Mouse (Mus musculus): ENCODE measurements around the gene Lmln. TPM values are rescaled to one million over a fixed set of nuclear protein-coding genes. Genes with fewer than 3 reads are reported as not detected.
"Not testable (repeated sequence)": the region's sequence is repeated elsewhere in the genome, so short reads cannot be mapped to it uniquely, and the experiment has no call there.

The Lmln gene
- total RNA-seq (2021) = 10 to 100 TPM in 1 of 2 experiments, 1 to 10 TPM in 1; 8.8 to 10.4 TPM
- long read RNA-seq, experiment 1, full-length matches to known transcripts = 1 of 7 reads
- long read RNA-seq, experiment 1, partial matches to known transcripts = 1 of 7 reads
- long read RNA-seq, experiment 1, other reads (novel, unspliced or antisense) = 5 of 7 reads
- long read RNA-seq, experiment 2, full-length matches to known transcripts = 1 of 7 reads
- long read RNA-seq, experiment 2, partial matches to known transcripts = 0 of 7 reads
- long read RNA-seq, experiment 2, other reads (novel, unspliced or antisense) = 6 of 7 reads

DNA sequence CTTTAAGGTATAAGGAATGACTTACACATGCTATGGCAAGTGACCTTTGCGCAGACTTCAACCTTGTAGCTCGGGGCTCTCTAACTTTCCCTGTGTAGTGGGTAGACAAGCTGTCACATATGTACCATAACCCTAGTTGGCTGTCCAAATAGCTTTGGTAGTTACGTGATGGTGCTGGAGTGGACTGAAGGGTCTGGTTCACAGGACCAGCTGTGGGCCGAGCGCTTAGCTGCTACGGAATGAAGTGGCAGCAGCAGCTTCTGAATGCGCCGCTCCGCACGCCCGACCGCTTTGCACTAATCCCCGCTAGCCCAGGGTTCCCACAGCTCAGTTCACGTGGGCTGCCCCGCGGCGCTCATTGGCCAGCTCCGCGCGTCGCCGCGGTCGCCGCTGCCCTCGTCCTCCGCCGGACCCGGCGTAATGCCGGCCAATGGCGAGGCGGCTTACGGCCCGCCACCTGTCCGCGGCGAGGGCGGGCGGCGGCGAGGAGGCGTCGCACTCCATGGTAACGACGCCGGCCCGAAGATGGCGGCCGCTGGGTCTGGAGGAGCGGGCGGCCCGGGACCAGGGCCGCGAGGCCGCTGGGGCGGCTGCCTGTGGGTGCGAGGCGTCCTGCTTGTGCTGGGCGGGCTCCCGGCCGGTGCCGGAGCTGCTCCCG lies at the start of gene Lmln:
Gene Lmln (plus strand): TSS at position 498 of the 658 bp plus-strand sequence.
- peak; percentile 88 to 93 for DNase-seq (ENCODE audit: low spot score in 2 of 2)

DNA sequence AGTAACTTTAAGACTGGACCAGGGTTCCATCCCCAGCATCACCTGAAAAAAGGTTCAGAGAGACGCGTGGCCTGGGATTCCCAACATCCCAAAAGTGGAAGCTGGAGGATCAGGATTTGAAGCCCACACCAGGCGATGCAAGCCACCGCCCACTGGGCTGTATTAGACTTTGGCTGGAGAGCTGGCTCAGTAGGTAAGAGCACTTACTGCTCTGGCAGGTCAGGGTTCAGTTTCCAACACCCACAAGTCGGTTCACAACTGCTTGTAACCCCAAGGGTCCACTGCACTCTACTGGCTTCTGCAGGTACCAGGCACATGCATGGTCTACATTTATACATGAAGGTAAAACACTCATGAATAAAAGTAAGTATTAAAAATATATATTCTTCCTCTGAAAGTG lies 48.5 kb upstream of the Lmln start:
- DNase-seq (ENCODE audit: low spot score in 2 of 2) = no peak

DNA sequence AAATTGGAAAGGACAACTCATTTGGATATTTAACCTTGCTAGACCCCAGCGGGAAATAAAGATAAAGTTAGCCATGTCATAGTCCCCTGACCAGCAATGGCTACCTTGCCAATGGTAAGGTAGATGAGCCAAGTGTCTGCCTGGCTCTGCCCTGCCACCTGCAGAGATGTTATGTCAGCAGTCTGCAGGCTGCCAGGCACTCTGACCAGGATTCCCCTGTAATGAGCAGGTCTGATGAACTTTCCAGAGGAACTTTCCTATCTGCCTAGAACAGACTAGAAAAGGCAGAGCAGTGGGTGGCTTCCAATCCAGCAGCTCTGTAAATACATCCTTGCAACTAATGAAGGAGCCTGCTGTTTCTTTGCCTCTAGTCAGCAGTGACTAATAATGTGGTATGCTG lies 47.4 kb upstream of the Lmln start:
- no peak for DNase-seq (ENCODE audit: low spot score in 2 of 2)

DNA sequence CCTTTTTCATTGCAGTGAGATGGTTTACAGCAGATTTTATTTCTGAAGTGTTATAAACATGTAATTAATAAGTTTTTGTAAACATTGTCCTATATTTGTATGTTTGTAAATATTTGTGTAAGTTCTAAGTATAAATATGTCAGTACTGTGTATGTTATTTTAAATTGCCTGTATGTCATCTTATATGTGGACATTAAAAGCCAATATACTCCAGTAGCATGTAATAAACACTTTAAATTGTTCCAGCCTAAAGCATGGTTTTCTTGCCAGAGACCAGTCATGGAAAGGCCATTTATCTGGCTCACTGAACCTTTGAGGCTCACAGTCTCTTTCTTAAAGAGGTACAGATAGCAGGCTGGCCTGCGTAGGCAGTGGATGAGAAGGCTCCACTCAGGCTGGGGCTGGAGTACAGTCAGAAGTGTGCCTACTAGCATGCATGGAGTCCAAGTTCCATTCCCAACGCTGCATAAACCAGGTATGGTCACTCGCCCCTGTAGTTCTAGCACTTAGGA lies 46.9 kb upstream of the Lmln start:
- DNase-seq (ENCODE audit: low spot score in 2 of 2) = no peak

DNA sequence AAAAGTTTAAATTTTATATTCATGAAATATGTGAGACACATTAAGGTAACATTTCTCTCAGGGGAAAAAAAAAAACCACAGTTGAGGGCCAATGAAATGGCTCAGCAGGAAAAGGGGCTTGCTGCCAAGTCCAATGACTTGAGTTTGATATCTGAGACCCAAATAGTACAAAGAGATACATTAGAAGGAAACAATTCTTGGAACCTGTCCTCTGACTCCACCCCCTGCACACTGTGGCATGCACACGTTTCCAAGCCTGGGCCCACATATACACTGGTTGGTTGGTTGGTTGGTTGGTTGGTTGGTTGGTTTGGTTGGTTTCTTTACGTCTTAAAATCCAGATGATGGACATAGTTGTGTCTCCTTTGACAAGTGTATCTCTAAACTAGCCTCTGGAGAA lies 46.3 kb upstream of the Lmln start:
- no peak for DNase-seq (ENCODE audit: low spot score in 2 of 2)

DNA sequence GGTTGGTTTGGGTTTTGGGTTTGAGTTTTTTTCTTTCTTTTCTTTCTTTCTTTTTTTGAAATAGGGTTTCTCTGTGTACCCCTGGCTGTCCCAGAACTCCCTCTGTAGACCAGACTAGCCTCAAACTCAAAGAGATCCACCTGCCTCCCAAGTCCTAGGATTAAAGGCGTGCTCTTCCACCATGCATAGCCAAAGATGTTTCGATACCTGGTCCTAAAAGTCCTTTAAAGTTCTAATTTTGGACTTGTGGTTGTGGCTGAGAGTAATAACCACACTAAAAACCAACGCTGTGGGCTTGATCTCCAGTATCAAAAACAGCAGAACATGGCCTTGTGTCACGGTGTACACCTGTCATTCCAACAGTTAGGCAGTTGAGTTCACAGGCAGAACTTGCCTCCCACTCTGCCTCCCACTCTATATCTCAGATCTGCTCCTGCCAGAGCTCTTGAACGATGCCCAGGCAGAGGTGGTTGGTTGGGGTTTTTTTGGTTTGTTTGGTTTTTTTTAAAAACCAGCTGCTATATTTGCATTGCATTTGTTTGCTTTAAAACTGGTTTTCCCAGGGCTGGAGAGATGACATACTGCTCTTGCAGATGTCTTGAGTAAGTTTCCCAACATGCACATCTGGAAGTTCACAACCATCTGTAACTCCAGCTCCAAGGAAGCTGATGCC lies 44.5 kb upstream of the Lmln start:
- DNase-seq (ENCODE audit: low spot score in 2 of 2) = no peak

DNA sequence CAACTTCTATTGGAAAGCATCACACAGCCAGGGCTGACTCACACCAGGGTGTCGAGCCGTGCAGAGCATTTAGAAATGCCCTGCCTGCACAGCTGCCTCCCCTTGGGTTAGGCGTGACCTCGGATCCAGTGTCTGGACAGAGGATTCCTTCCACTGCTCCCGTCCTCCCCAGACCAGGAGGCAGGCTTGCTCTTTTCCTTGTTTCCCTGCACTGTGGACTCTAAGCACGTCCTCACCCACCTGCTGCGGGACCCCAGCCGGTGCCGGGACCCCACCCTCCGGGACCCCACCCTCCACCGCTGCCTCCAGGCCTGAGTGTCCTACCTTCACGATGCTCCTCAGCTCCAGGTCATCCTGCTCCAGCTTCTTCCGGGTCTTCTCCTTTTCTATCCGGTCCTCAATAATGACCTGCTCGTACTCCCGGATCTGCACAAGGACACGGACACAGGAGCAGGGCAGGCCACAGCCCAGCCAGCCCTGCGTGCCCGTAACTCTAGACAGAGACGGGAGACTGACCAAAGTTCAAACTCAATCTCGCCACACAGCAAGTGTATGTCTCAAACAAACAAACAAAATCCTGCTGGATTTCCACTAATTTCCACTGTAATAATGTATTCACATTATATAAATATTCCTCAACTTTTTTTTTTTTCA lies 43.1 kb upstream of the Lmln start:
- no peak for DNase-seq (ENCODE audit: low spot score in 2 of 2)

DNA sequence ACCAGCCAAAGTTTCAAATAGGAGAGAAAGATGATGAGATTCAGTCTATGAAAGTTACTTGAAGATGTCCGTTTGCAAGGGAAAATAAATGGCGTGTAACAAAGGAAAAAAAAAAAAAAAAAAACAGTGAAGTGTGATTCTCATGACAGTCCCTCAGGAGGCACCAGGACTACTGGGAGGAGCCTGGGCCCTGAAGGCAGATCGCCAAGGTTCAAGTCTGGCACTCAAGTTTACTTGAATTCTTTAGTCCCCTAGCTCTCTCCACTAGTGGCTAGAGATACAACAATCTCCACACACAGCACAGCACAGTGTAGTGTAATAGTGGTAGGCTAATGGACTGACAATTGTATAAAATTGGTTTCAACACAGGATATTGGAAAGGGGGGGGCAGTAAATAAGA lies 40.9 kb upstream of the Lmln start:
- DNase-seq (ENCODE audit: low spot score in 2 of 2) = no peak

DNA sequence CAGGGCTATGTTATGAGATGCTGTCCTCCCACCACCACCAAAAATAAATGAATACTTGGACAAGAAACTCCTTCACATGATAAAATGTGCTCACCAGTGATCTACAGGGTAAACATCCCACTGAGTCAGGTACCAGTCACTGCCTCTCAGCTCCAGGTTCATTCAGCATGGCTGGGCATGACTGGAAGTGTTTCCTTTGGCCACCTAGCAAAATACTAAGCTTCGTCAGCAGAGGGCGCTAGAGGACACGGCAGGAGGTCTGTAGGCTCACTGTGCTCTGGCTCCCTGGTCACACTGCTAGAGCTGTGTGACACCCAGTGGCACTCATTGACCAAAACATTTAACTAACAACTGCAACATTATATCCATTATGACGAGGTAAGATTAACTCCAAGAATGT lies 38.6 kb upstream of the Lmln start:
- peak; percentile 86 to 89 for DNase-seq (ENCODE audit: low spot score in 2 of 2)

DNA sequence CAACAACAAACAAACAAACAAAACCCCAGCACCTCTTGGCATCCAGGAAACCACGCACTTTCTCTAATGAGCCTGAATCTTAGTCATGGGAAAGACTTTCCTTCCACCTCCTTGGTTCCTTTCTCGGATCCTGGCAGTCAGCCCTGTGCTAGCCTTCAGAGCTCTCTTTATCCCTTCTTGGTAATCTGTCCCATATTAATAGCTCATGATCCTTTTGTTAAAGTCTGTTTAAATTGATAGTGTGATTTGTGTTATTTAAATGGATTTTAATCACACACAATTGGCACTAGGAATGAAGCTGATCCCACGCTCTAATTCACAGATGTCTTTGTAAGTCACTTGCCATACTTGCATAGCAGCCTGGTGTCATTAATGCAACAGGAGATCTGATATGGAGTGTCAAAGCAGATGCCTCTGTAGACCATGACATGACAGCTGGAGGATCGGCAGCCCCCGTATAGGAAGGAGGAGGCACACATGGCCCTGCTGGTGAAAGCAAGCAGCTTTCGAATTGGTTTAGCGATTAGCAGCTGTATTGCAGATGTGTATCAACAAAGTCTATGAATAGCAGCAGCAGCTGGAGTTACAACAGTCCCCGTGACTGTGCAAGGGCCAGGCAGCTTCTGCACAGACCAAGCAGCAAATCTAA lies 37.7 kb upstream of the Lmln start:
- DNase-seq (ENCODE audit: low spot score in 2 of 2) = no peak

DNA sequence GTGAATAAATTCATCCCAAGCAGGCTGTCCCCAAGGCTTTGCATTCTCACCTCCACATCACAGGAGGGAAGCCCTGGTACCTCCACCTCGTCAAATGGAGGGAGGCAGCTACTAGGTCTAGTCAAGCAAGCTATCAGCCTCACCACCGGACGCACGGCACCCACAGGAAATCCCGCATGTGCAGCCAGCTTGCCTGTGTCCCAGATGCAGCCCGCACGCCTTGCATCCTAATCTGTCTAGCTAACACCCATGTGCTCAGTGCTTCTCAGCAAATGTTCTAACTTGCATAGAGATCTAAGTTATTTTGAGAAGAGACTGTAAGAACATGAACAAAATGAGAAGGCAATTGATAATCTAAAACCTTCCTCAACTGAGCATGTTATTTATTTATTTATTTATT lies 36.0 kb upstream of the Lmln start:
- DNase-seq (ENCODE audit: low spot score in 2 of 2) = no peak

DNA sequence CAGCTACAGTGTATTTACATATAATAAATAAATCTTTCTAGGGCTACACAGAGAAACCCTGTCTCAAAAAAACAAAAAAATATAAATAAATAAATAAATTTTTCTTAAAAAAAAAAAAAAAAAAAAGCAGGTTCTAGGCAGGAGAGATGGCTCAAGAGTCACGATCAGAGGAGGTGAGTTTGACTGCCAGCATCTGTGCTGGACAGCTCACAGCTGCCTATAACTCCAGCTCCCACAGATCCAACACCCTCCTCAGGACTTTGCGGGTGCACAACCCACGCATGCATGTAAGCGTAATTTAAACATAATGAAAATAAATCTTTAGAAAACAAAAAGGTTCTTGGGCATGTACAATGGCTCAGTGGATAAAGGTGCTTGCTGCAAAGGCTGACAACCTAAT lies 26.3 kb upstream of the Lmln start:
- DNase-seq (ENCODE audit: low spot score in 2 of 2) = no peak

DNA sequence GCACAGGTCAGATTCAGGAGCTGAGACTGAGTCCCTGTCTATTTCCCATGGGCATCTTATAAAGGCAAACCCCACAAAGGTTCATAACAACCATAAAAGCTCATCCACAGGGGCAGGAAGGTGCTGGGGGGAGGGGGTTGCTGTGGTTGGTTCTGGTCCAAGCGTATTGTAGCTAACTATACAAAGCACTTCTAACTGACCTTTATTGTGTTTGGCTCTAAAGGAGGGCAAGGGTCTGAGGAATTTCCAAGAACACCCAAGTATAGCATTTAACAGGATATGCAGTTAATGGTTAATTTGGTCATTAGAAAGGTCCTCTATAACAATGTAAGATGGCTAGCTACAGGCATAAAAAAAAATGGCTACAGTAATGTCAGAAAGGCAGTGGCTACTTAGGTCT lies 19.6 kb upstream of the Lmln start:
- no peak for DNase-seq (ENCODE audit: low spot score in 2 of 2)

DNA sequence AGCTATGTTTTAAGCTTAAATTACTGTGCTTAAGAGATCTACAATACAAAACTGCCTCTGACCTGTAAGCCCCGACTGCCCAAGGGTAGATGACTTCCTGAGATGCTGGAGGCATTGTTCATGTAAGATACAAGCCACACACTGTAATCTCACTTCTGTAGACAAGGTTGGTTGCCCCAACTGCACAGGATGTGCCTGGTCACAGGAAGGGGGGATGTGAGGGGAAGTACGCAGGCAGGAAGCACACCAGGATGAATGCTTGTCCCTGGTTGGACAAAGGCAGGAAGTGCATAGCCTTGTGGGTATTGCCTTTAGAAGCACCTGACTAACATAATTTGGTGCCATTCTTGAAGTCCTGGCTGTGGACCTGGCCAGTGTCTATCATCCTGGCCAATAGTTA lies 19.1 kb upstream of the Lmln start:
- DNase-seq (ENCODE audit: low spot score in 2 of 2) = no peak

DNA sequence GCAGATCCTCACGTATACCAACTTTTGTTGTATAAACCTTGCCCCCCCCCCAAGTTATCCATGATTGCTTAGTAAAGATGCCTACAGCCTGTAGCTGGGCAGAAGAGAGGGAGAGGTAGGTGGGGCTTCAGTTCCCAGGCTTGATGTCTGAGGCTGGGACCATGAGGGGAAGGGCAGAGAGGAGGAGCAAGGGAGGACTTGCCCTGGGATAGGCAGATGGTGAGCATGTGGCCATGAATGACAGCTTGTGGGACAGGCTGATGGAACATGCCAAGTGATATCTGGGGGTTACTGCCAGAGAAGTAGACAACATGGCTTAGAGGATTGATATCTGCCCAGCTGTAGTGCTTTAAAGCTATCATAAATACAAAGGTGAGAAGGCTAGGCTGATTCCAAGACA lies 14.3 kb upstream of the Lmln start:
- no peak for DNase-seq (ENCODE audit: low spot score in 2 of 2)

DNA sequence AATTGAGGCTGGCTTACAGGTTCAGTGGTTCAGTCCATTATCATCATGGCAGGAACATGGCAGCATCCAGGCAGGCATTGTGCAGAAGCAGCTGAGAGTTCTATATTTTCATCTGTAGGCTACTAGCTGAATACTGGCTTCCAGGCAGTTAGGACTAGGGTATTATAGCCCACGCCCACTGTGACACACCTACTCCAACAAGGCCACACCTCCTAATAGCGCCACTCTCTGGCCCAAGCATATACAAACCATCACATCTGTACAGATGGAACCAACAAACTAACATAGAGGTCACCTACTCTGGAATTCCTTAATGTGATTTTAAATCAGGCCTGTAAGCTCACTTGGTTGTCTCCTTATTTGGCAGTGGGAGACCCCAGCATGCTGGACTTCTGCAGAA lies 13.6 kb upstream of the Lmln start:
- DNase-seq (ENCODE audit: low spot score in 2 of 2) = no peak

DNA sequence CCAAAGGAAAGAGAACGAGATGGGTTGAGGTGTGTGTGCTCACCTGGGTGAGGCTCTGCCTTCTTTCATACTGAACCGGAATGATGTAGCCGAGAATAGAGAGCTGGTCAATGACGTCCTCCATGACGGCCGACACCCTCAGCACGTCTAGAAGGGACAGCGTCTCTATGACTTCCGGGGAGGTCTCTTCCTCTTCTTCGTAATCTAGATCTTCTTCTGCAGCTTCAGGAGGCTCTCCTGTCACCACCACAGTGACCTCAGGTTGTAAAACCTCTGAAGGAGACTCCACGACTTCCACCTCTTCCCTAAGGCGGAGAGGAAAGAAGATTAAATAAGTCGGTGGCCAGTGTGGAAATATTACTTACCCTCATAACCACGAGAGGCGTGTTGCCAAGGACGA lies 12.5 kb upstream of the Lmln start:
- DNase-seq (ENCODE audit: low spot score in 2 of 2) = no peak

DNA sequence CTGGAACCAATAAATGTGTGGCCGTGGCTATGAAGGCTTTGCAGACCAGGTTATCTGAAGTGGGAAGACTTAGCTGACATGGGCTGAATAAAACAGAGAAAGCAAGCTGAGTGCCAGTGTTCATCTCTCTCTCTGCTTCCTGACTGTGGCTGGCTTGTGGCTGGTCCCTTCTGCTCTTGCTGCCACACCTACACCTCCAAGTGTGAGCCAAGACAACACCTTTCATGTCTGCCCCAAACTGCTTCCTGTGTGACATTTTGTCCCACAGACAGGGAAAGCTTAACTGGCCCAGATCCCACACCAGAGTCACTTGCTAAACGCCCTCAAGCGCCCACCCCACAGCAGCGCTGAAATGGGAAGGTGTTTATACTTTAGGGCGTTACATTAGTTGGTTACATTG lies 9.2 kb upstream of the Lmln start:
- DNase-seq (ENCODE audit: low spot score in 2 of 2) = no peak

DNA sequence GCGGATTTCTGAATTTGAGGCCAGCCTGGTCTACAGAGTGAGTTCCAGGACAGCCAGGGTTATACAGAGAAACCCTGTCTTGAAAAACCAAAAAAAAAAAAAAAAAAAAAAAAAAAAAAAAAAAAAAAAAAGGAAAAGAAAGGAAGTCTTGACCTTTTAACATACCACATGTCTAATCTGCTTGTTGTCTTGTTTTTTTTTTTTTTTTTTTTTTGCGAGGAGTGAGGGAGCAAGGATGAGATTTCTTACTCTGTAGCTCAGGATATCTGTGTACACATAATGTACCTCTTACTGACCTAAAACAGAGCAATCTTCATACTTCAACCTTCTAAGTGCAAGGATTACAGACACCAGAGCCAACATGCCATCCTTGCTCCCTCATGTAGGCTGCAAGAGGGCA lies 7.4 kb upstream of the Lmln start:
- DNase-seq (ENCODE audit: low spot score in 2 of 2) = not testable (repeated sequence)

DNA sequence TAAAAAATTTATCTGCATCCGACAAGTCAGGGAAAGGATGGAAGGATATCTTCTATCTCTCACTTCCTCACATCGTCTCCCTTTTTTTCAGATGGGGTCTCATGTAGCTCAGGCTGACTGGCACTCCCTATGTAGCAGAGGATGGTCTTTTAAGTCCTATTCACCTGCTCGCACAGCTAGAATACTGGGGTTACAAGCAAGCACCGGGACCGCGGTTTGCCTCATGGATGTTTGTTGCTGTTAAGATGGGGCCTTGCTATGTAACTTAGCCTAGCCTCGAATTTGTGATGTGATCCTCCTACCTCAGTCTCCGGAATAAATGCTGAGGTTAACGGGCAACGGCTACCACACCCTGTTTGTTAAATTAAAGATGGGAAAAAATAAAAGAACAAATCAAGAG lies 6.7 kb upstream of the Lmln start:
- DNase-seq (ENCODE audit: low spot score in 2 of 2) = peak in 1 of 2 experiments; percentile 6

DNA sequence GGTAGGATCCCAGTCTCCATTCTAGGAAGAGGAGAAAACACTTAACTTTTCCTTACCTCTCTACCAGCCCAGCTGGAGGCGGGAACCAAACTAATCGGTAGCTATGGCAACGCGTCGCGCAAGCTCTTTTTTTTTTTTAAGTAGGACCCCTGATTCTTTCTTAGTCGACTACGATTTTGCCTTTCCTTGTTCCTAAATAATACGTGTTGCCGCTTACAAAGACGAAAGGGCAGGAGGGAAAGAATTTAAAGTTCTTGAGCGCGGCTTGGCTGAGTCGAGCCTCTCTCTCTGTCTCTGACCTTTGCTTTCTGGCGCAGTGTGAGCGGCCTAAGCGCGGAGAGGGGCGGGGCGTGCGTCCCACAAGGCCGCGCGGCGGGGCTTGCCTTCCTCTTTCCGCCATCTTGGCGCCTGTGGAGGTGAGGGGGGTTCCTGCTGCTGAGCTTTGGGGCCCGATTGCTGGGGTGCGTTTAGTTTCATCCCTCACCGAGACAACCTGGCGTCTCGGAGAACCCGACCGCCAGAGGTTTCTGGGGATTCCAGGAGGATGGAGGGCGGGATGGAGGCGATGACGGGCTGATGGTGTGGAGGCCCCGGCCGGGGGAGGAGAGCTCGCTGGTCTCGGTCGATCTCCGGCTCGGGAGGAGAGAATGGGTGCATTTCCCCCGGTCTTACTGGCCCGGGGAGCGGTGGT lies 6.1 kb upstream of the Lmln start, which contains the start of the genes Iqcg and Rpl35a:
Gene Iqcg (minus strand): TSS at position 124 of the 691 bp plus-strand sequence.
Gene Rpl35a (plus strand): TSS at position 359 of the 691 bp plus-strand sequence.
- peak; percentile 84 to 87 for DNase-seq (ENCODE audit: low spot score in 2 of 2)
